Mouse (Mus musculus): ENCODE data around the gene Rab22a.

Rab22a gene

Small RNA genes within 50 kb of the gene (microRNA-seq; reads per million reads assigned to microRNA genes)
- gene Mir6340 = 0 reads per million in 2 experiments
